Mouse (Mus musculus): ENCODE results near the gene Hist1h4d.

DNA sequence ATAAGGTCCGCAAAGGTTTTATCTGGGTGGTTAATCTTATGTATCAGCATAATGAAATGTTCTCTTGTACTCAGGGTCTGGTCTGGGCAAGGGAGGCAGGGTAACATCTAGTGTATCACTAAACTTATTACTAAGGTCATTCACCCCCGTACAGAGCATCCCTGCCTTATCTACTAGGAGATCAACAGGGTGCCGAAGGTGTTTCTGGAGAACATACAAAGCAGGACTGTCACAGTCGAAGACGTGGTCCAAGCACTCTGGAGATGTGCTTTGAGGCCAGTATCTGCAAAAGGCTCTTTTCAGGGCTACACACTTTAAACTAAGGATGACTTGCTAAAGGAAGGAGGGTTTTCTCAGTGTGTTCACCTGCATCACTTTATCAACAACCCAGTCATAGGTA is 34.7 kb upstream of the Hist1h4d start:
- TF ChIP-seq CTCF (IDR thresholded peaks at IDR 0.05) (no peak), POLR2A (IDR thresholded peaks at IDR 0.05; ENCODE audit: insufficient read depth, low read depth, low read length) (no peak), EP300 (IDR thresholded peaks at IDR 0.05; ENCODE audit: insufficient read depth, low read depth, low read length) (no peak)

Measured in heart, adult 2 months (tissue).